Mouse (Mus musculus) spleen, adult 2 months (tissue): ENCODE data around the gene Foxn2.

Experiments used
- CTCF ChIP-seq: fragments of 200-500 bp; IDR thresholded peaks from 2 replicates; pipeline ENCODE4 v1.5.1; 2011; ENCODE audit warnings: mild to moderate bottlenecking, inconsistent platforms; ENCODE audit not compliant: insufficient read depth, insufficient read length, insufficient replicate concordance; ENCODE audit errors: extremely low read depth
- POLR2A ChIP-seq: fragments of 200-500 bp; IDR thresholded peaks from 2 replicates; pipeline ENCODE4 v1.6.1; 2011; ENCODE audit warnings: low read depth, low read length, inconsistent platforms

DNA sequence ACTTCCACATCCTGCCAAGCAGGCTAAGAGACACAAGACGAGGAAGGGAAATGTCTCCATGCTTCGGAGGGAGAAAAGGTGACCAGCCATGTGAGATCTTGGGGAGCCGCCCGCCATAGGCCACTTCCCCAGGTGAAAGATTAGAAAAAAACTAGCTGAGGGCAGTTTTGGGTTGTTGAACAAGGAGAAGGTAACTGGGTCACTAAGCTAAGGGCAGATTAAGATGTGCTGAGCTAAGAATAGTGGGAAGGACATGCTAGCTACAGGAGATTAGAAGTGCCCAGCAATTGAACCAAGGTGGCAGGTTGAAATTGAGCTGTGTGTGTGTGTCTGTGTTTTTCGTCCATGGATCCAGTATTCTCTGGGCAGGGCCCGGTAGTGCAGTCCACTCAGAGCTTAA is 27.2 kb downstream of the Foxn2 start:
- TF ChIP-seq CTCF: no peak
- no peak for TF ChIP-seq POLR2A
